Mouse (Mus musculus) heart, embryonic 11.5 days (tissue): ENCODE measurements around the gene Strbp. TPM values are rescaled to one million over a fixed set of nuclear protein-coding genes. Genes with fewer than 3 reads are reported as not detected.

Experiments
- ATAC-seq: fragments of 200-750 bp; cut with Nextera tagmentation; replicated peaks from 2 replicates; pipeline ENCODE4 v1.8.0; 2017; ENCODE audit warnings: moderate library complexity; ENCODE audit not compliant: insufficient number of reproducible peaks, low FRiP score, low TSS enrichment
- H3K27ac ChIP-seq: fragments of 300-500 bp; sonication (generic); 2 replicates; pipeline ENCODE4 v1.5.1; 2014; ENCODE audit warnings: mild to moderate bottlenecking, low read depth, low read length
- H3K27me3 ChIP-seq: fragments of 300-500 bp; sonication (generic); 2 replicates; pipeline ENCODE4 v1.6.1; 2014; ENCODE audit warnings: mild to moderate bottlenecking, low read length, mixed read lengths; ENCODE audit not compliant: control insufficient read depth, insufficient read depth
- H3K36me3 ChIP-seq: fragments of 300-500 bp; sonication (generic); 2 replicates; pipeline ENCODE4 v1.6.1; 2014; ENCODE audit warnings: mild to moderate bottlenecking, low read length, moderate library complexity, mixed read lengths; ENCODE audit not compliant: control insufficient read depth, insufficient read depth
- H3K4me1 ChIP-seq: fragments of 300-500 bp; sonication (generic); 2 replicates; pipeline ENCODE4 v1.6.1; 2014; ENCODE audit warnings: low read length; ENCODE audit not compliant: control insufficient read depth, insufficient read depth
- H3K4me2 ChIP-seq: fragments of 300-500 bp; sonication (generic); 2 replicates; pipeline ENCODE4 v1.6.1; 2014; ENCODE audit warnings: mild to moderate bottlenecking, moderate library complexity
- H3K4me3 ChIP-seq: fragments of 300-500 bp; sonication (generic); 2 replicates; pipeline ENCODE4 v1.5.1; 2014; ENCODE audit warnings: low read depth, low read length
- H3K9ac ChIP-seq: fragments of 300-500 bp; sonication (generic); 2 replicates; pipeline ENCODE4 v1.6.1; 2014; ENCODE audit warnings: mild to moderate bottlenecking, low read depth, low read length, moderate library complexity
- H3K9me3 ChIP-seq: fragments of 300-500 bp; sonication (generic); replicated peaks from 2 replicates; pipeline ENCODE4 v1.6.1; 2016; ENCODE audit warnings: low read length; ENCODE audit not compliant: control insufficient read depth
- WGBS: fragments of 180-500 bp; shearing (Covaris S2); extraction: QIAGEN DNeasy Blood & Tissue Kit; methylation state at CpG from one replicate; pipeline ENCODE4 v1.1.7; 2014; ENCODE audit not compliant: insufficient replicate concordance; 5-methylcytosine and 5-hydroxymethylcytosine counted together
- polyA plus RNA-seq: library from polyadenylated mRNA; unstranded; fragments of >200 nt; fragmentation: Nextera tagmentation; extraction: Ambion mirVana; gene quantifications from 2 replicates; pipeline ENCODE4 v1.2.1, GENCODE M21; 2014

Strbp gene
- polyA plus RNA-seq, result 29.2 and 32.4 TPM in 2 replicates

- Histone ChIP-seq H3K9me3 (no peaks in the 10 kb centered on the region), H3K4me1 (peaks cover 15% of the 10 kb centered on the region), H3K9ac (peak within 1 kb of the TSS; percentile 77), H3K4me2 (peak within 1 kb of the TSS; percentile 76), H3K4me3 (peak within 1 kb of the TSS; percentile 77), H3K27me3 (no peaks in the 10 kb centered on the region), H3K27ac (peak within 1 kb of the TSS; percentile 84), H3K36me3 (no peaks in the 10 kb centered on the region)
- peak; percentile 90 for ATAC-seq
- WGBS, result under 1% methylated on average over 82 of the region's 98 CpGs
Measured at GRCm38 (mm10) chr2:37703230-37703954, at the start of gene Strbp. Gene Strbp, minus strand, starts transcription at chr2:37703859.

GRCm38 (mm10) chr2:37751114-37751513 is 47.5 kb upstream of the Strbp start:
- Histone ChIP-seq H3K9me3 (no peaks in the 10 kb centered on the region), H3K27ac (no peak overlapping the region), H3K4me3 (no peak overlapping the region), H3K4me1 (peaks cover 10% of the 10 kb centered on the region; the same call in 1 of the 2 replicates), H3K9ac (no peak overlapping the region), H3K27me3 (peaks cover 2% of the 10 kb centered on the region; the same call in 1 of the 2 replicates), H3K36me3 (no peaks in the 10 kb centered on the region), H3K4me2 (no peak overlapping the region)
- ATAC-seq, result no peak
- WGBS, result 76% methylated on average over 1 of the region's 1 CpGs

- Histone ChIP-seq H3K27me3 (no peaks in the 10 kb centered on the region), H3K36me3 (no peaks in the 10 kb centered on the region), H3K9me3 (no peaks in the 10 kb centered on the region), H3K4me1 (peaks cover 10% of the 10 kb centered on the region; the same call in 1 of the 2 replicates), H3K4me2 (no peak overlapping the region), H3K27ac (no peak overlapping the region), H3K4me3 (no peak overlapping the region), H3K9ac (no peak overlapping the region)
- 53% methylated on average over 6 of the region's 6 CpGs for WGBS
- no peak for ATAC-seq
Measured at GRCm38 (mm10) chr2:37749323-37749722, 45.7 kb upstream of the Strbp start.

GRCm38 (mm10) chr2:37748442-37749066 is 44.9 kb upstream of the Strbp start:
- Histone ChIP-seq H3K36me3 (no peaks in the 10 kb centered on the region), H3K9me3 (no peaks in the 10 kb centered on the region), H3K4me3 (no peak overlapping the region), H3K4me1 (peaks cover 10% of the 10 kb centered on the region; the same call in 1 of the 2 replicates), H3K4me2 (no peak overlapping the region), H3K27me3 (no peaks in the 10 kb centered on the region), H3K9ac (0 out of 2 replicates have a peak overlapping the region, but pooled peaks have one; percentile 3), H3K27ac (no peak overlapping the region)
- ATAC-seq, result 0 out of 2 replicates have a peak, but pooled peaks have one; percentile 46
- 48% methylated on average over 10 of the region's 10 CpGs for WGBS

- WGBS, result 41% methylated on average over 2 of the region's 2 CpGs
- H3K36me3 ChIP-seq, result no peaks in the 10 kb centered on the region
- peaks cover 10% of the 10 kb centered on the region; the same call in 1 of the 2 replicates for H3K4me1 ChIP-seq
- H3K27me3 ChIP-seq, result no peaks in the 10 kb centered on the region
- H3K9me3 ChIP-seq, result no peaks in the 10 kb centered on the region
- H3K9ac ChIP-seq, result no peak overlapping the region
- no peak overlapping the region for H3K27ac ChIP-seq
- H3K4me2 ChIP-seq, result no peak overlapping the region
- ATAC-seq, result no peak
- H3K4me3 ChIP-seq, result no peak overlapping the region
Measured at GRCm38 (mm10) chr2:37747909-37748308, 44.2 kb upstream of the Strbp start.

- H3K36me3 ChIP-seq, result no peaks in the 10 kb centered on the region
- H3K27me3 ChIP-seq, result no peaks in the 10 kb centered on the region
- H3K4me2 ChIP-seq, result no peak overlapping the region
- H3K4me3 ChIP-seq, result no peak overlapping the region
- no peak overlapping the region for H3K27ac ChIP-seq
- H3K9me3 ChIP-seq, result no peaks in the 10 kb centered on the region
- H3K4me1 ChIP-seq, result peaks cover 10% of the 10 kb centered on the region; the same call in 1 of the 2 replicates
- WGBS, result 84% methylated on average over 5 of the region's 5 CpGs
- no peak for ATAC-seq
- no peak overlapping the region for H3K9ac ChIP-seq
Measured at GRCm38 (mm10) chr2:37746293-37747049, 42.8 kb upstream of the Strbp start.

- ATAC-seq, result no peak
- Histone ChIP-seq H3K4me1 (peaks cover 10% of the 10 kb centered on the region; the same call in 1 of the 2 replicates), H3K9ac (no peak overlapping the region), H3K4me3 (no peak overlapping the region), H3K9me3 (no peaks in the 10 kb centered on the region), H3K27ac (no peak overlapping the region), H3K4me2 (no peak overlapping the region), H3K36me3 (no peaks in the 10 kb centered on the region), H3K27me3 (no peaks in the 10 kb centered on the region)
- 84% methylated on average over 10 of the region's 10 CpGs for WGBS
Measured at GRCm38 (mm10) chr2:37744773-37745395, 41.2 kb upstream of the Strbp start.
